Mouse (Mus musculus) megakaryocyte, embryonic 14.5 days (primary cell): Measurements from ENCODE around the gene Dpp6. TPM values are rescaled to one million over a fixed set of nuclear protein-coding genes. Genes with fewer than 3 reads are reported as not detected.

Experiments
- H3K27me3 ChIP-seq: replicated peaks from 2 replicates; pipeline ENCODE3; 2012; ENCODE audit warnings: inconsistent platforms
- H3K36me3 ChIP-seq: replicated peaks from 2 replicates; pipeline ENCODE3; 2012; ENCODE audit warnings: low read length, inconsistent platforms, mixed read lengths
- H3K4me1 ChIP-seq: 2 replicates; pipeline ENCODE4 v1.6.1; 2012; ENCODE audit warnings: inconsistent platforms
- H3K4me3 ChIP-seq: replicated peaks from 2 replicates; pipeline ENCODE3; 2012; ENCODE audit warnings: moderate library complexity, mild to moderate bottlenecking, inconsistent platforms
- H3K9me3 ChIP-seq: 2 replicates; pipeline ENCODE4 v1.6.1; 2012; ENCODE audit warnings: inconsistent platforms
- FLI1 ChIP-seq: IDR thresholded peaks from 2 replicates; pipeline ENCODE4 v1.6.1; 2012; ENCODE audit warnings: low read length, inconsistent platforms, mixed read lengths
- GATA1 ChIP-seq: IDR thresholded peaks from 3 replicates; pipeline ENCODE4 v1.6.1; 2012; ENCODE audit warnings: mixed read lengths, low read length, inconsistent platforms, borderline replicate concordance
- polyA plus RNA-seq: library from polyadenylated mRNA; stranded (reverse); fragments of >175 nt; gene quantifications from 2 replicates; pipeline ENCODE4 v1.2.3, GENCODE M21; 2012; ENCODE audit warnings: low replicate concordance; ENCODE audit not compliant: insufficient read depth

Dpp6 gene
- polyA plus RNA-seq, 1 experiment = 0.12 TPM

DNA sequence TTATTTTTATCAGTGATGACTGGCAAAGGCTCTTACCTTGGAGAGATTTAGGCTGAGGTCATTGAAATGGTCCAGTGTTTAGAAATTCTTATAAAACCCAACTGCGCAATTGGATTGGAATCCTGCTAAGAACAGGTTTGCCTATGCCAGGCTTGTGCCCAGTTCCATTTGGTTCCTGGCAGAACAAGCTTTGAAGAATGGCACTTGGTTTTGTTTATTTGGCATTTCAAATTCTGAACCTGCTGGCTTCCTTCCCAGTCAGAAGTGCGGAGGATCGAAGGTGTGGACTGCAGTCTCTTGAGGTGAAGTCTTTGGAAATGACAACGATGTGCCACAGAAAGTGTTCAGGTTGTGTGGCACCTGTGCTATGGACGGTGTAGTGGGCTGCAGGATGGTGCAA is 193.6 kb downstream of the Dpp6 start:
- no peaks in the 10 kb centered on the region for H3K36me3 ChIP-seq
- H3K9me3 ChIP-seq = peaks cover 15% of the 10 kb centered on the region
- TF ChIP-seq GATA1 (no peak), FLI1 (no peak)
- H3K27me3 ChIP-seq = no peaks in the 10 kb centered on the region
- no peaks in the 10 kb centered on the region for H3K4me1 ChIP-seq
- H3K4me3 ChIP-seq = no peak overlapping the region

DNA sequence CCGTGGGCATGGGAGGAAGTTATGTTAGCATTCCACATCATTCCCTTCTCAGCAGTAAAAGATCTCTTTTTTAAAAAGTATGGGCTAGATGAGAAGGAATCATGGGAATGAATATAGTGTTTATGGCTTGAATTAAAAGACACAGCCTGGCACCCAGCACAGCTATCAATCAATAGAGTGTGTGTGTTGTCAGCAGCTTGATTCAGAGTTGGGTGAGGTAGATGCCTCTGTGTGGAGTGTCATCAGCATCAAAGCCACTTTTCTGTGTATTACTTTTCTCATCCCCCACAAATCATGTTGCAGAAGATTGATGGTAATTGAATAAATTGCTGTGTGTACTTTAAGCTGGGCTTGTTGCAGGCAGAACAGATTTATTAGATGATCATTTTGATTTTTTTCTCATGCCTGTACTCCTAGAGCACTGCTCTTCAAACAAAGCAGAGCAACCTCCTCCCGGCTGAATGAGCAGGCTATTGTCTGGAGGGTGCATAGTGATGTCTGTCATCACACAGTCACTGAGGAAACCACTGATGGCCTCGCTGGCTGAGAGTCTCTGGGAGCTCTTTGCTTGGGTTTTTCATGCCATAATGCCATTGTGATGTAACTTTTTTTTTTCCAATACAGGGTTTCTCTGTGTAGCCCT is 201.4 kb downstream of the Dpp6 start:
- H3K4me1 ChIP-seq = no peaks in the 10 kb centered on the region
- H3K36me3 ChIP-seq = no peaks in the 10 kb centered on the region
- TF ChIP-seq GATA1 (no peak), FLI1 (no peak)
- H3K4me3 ChIP-seq = no peak overlapping the region
- peaks cover 13% of the 10 kb centered on the region; the same call in 1 of the 2 replicates for H3K9me3 ChIP-seq
- no peaks in the 10 kb centered on the region for H3K27me3 ChIP-seq

DNA sequence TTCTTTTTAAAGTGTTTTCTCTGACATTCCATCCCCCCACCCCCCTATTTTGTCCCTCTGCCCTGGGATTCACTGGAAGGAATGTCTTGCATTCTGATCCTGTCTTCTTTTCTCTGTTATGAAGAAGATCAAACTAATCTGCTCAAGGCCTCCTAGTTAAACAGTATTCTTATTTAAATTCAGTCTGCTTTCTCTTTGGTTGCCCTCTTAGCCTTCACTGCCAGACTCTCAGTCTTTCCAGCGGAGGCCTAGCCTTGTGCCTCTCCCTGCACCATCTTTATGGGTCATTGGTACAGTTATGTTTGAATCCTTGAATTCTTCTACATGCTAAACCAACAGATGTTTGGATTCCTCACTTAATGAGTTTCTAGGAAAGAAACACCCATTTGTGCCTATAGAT is 211.6 kb downstream of the Dpp6 start:
- Histone ChIP-seq H3K9me3 (peaks cover 8% of the 10 kb centered on the region; the same call in 1 of the 2 replicates), H3K4me3 (no peak overlapping the region), H3K27me3 (no peaks in the 10 kb centered on the region), H3K36me3 (no peaks in the 10 kb centered on the region), H3K4me1 (no peaks in the 10 kb centered on the region)
- TF ChIP-seq GATA1 (no peak), FLI1 (no peak)

- Histone ChIP-seq H3K27me3 (no peaks in the 10 kb centered on the region), H3K9me3 (peaks cover 5% of the 10 kb centered on the region; the same call in 1 of the 2 replicates), H3K4me3 (no peak overlapping the region), H3K36me3 (no peaks in the 10 kb centered on the region), H3K4me1 (no peaks in the 10 kb centered on the region)
- no peak for TF ChIP-seq FLI1
Observed at GRCm38 (mm10) chr5:27029784-27030183, 212.8 kb downstream of the Dpp6 start.

DNA sequence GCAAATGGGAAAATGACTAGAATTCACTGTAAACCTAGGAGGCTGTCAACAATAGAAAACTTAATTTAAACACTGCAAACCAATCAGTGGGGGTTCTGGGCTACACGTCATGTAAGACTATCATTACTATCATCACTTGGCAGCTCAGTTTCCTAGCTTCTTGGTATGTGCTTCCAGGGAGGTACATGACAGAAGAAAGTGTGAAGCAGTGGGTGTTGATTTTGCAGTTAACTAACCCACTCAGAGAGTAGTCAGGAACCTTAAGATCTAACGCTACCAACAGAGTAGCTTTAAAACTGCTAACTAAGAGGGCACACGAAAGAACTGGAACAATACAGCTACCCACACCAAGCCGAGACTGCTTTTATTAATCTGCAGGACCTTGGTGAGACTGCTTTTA is 217.9 kb downstream of the Dpp6 start:
- Histone ChIP-seq H3K36me3 (no peaks in the 10 kb centered on the region), H3K4me3 (no peak overlapping the region), H3K4me1 (no peaks in the 10 kb centered on the region), H3K27me3 (no peaks in the 10 kb centered on the region), H3K9me3 (peaks cover 4% of the 10 kb centered on the region; the same call in 1 of the 2 replicates)
- TF ChIP-seq GATA1 (no peak), FLI1 (no peak)

- Histone ChIP-seq H3K4me1 (no peaks in the 10 kb centered on the region), H3K9me3 (peaks cover 4% of the 10 kb centered on the region; the same call in 1 of the 2 replicates), H3K4me3 (no peak overlapping the region), H3K27me3 (no peaks in the 10 kb centered on the region), H3K36me3 (no peaks in the 10 kb centered on the region)
- no peak for TF ChIP-seq GATA1
- TF ChIP-seq FLI1 = no peak
Observed at GRCm38 (mm10) chr5:27035291-27035690, 218.3 kb downstream of the Dpp6 start.

DNA sequence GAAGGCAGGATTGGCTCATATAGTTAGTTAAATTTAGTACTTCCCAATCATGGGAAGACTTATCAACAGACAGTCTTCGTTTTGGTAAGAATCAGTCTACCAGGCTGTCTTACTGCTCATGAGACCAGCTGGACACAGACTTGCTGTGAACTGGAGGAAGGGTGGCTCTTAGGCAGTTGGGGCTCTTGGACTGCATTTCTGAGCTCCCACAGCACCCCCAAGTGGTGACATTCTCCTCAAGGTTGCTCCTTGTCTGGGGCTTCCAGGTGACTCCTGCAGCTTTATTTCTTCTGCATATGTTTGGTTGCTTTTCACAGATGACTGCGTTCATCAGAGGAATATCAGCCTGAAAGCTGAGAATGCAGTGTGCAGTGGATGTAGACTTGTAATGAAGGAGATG is 218.9 kb downstream of the Dpp6 start:
- no peaks in the 10 kb centered on the region for H3K27me3 ChIP-seq
- no peak for TF ChIP-seq GATA1
- TF ChIP-seq FLI1 = no peak
- no peak overlapping the region for H3K4me3 ChIP-seq
- no peaks in the 10 kb centered on the region for H3K4me1 ChIP-seq
- peaks cover 4% of the 10 kb centered on the region; the same call in 1 of the 2 replicates for H3K9me3 ChIP-seq
- H3K36me3 ChIP-seq = no peaks in the 10 kb centered on the region

DNA sequence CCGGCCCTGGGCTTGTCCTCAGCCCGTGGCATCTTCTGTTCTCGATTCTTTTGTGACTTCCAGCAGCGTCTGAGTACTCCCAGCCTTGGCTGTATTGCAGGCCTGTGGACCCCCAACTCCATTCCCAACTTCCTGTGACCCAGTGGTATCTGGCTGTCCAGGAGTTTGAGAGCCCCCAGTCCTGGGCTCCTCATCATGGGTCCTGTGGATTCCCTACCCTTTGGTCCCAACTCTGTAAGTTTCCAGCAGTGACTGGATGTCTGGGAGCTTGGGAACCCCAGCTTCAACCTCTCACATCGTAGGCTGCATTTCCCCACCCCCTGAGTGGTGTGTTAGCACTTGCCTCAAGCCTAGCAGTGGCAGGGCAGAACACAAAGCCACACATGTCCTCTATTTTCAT is 220.8 kb downstream of the Dpp6 start:
- Histone ChIP-seq H3K4me3 (no peak overlapping the region), H3K36me3 (no peaks in the 10 kb centered on the region), H3K27me3 (no peaks in the 10 kb centered on the region), H3K4me1 (no peaks in the 10 kb centered on the region), H3K9me3 (peaks cover 4% of the 10 kb centered on the region; the same call in 1 of the 2 replicates)
- TF ChIP-seq GATA1 (no peak), FLI1 (no peak)

DNA sequence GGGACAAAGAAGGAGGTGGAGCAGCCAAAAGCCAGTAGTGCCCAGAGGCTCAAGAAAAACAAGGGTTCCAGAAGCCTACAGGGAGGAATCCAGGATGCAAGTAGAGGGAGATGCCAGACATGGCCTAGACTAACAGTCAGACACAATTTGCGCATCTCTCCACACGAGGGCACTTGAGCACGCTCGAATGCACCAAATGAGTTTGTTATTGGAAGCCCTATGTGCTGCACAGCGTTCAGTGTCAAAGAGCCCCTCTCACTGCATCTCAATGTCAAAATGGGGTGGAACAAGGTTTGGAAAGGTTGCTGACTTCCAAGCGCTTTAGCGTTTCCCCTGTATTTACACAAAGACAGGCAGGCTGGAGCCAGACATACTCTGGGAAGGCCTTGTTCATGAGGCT is 231.2 kb downstream of the Dpp6 start:
- peaks cover 19% of the 10 kb centered on the region for H3K27me3 ChIP-seq
- no peaks in the 10 kb centered on the region for H3K4me1 ChIP-seq
- TF ChIP-seq FLI1 = no peak
- TF ChIP-seq GATA1 = no peak
- no peaks in the 10 kb centered on the region for H3K36me3 ChIP-seq
- no peak overlapping the region for H3K4me3 ChIP-seq
- H3K9me3 ChIP-seq = no peaks in the 10 kb centered on the region

GRCm38 (mm10) chr5:27048926-27049325 is 231.9 kb downstream of the Dpp6 start:
- Histone ChIP-seq H3K36me3 (no peaks in the 10 kb centered on the region), H3K4me3 (no peak overlapping the region), H3K4me1 (no peaks in the 10 kb centered on the region), H3K9me3 (no peaks in the 10 kb centered on the region), H3K27me3 (peaks cover 19% of the 10 kb centered on the region)
- TF ChIP-seq GATA1 = no peak
- TF ChIP-seq FLI1 = no peak
